Mouse (Mus musculus): ENCODE data around the gene Aldh1l1. TPM values are rescaled to one million over a fixed set of nuclear protein-coding genes. Genes with fewer than 3 reads are reported as not detected.

Aldh1l1 gene
- total and polyA plus RNA-seq, 3 experiments, result 0.05 TPM; not detected in 2

DNA sequence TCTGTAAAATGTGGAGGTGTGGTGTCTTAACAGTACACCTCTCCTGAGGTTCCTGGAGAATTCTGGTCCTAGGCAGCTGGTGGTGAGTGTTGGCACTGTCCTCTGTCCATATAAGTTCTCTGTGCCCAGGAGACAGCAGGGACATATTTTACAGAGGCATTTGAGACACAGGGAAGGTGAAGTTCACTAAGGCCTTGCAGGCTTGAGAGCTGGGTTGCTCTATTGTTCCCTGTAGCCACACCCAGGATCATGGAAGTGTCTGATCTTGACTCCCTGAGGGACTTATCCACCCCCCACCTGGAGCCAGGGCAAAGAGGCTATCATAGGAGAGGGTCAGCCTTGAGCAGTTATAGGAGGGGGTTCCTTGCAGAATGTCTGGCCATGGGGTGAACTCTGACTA, 65.0 kb downstream of the Aldh1l1 start:
- Histone ChIP-seq H3K4me3 (ENCODE audit: low read depth, low read length) (no peak overlapping the region), H3K4me1 (ENCODE audit: insufficient read depth, low read depth, low read length) (no peaks in the 10 kb centered on the region), H3K27me3 (ENCODE audit: insufficient read depth, low read length) (peaks cover 29% of the 10 kb centered on the region), H3K36me3 (replicated peaks) (no peaks in the 10 kb centered on the region), H3K9me3 (replicated peaks) (no peaks in the 10 kb centered on the region)
- ATAC-seq (ENCODE audit: extremely low read depth, insufficient number of reproducible peaks, low FRiP score, poor library complexity, severe bottlenecking) (no peak), DNase-seq (ENCODE audit: low spot score) (no peak)
- no peak for TF ChIP-seq GATA1 (IDR thresholded peaks at IDR 0.05; ENCODE audit: borderline replicate concordance, low read length)
- no peak for TF ChIP-seq TAL1 (conservative IDR thresholded peaks at IDR 0.05; ENCODE audit: low read depth, low read length)
- TF ChIP-seq GATA2 (IDR thresholded peaks at IDR 0.05; ENCODE audit: borderline replicate concordance, low read depth, low read length), result no peak
- no peak for TF ChIP-seq CTCF (IDR thresholded peaks at IDR 0.05; ENCODE audit: low read depth, low read length)
- TF ChIP-seq POLR2AphosphoS5 (IDR thresholded peaks at IDR 0.05; ENCODE audit: insufficient replicate concordance, low read depth, low read length), result no peak

GRCm38 (mm10) chr6:90553197-90553596, 67.0 kb downstream of the Aldh1l1 start:
- Histone ChIP-seq H3K4me1 (ENCODE audit: insufficient read depth, low read depth, low read length) (no peaks in the 10 kb centered on the region), H3K4me3 (ENCODE audit: low read depth, low read length) (no peak overlapping the region), H3K9me3 (replicated peaks) (no peaks in the 10 kb centered on the region), H3K27me3 (ENCODE audit: insufficient read depth, low read length) (peaks cover 22% of the 10 kb centered on the region), H3K36me3 (replicated peaks) (no peaks in the 10 kb centered on the region)
- no peak for DNase-seq (ENCODE audit: low spot score)
- no peak for ATAC-seq (ENCODE audit: extremely low read depth, insufficient number of reproducible peaks, low FRiP score, poor library complexity, severe bottlenecking)
- TF ChIP-seq GATA1 (IDR thresholded peaks at IDR 0.05; ENCODE audit: borderline replicate concordance, low read length) (no peak), CTCF (IDR thresholded peaks at IDR 0.05; ENCODE audit: low read depth, low read length) (no peak), TAL1 (conservative IDR thresholded peaks at IDR 0.05; ENCODE audit: low read depth, low read length) (no peak), POLR2AphosphoS5 (IDR thresholded peaks at IDR 0.05; ENCODE audit: insufficient replicate concordance, low read depth, low read length) (no peak)

- peaks cover 20% of the 10 kb centered on the region for H3K27me3 ChIP-seq (ENCODE audit: insufficient read depth, low read length)
- DNase-seq (ENCODE audit: low spot score) (no peak), ATAC-seq (ENCODE audit: extremely low read depth, insufficient number of reproducible peaks, low FRiP score, poor library complexity, severe bottlenecking) (no peak)
- no peaks in the 10 kb centered on the region for H3K36me3 ChIP-seq (replicated peaks)
- TF ChIP-seq CTCF (IDR thresholded peaks at IDR 0.05; ENCODE audit: low read depth, low read length) (no peak), TAL1 (conservative IDR thresholded peaks at IDR 0.05; ENCODE audit: low read depth, low read length) (no peak), GATA2 (IDR thresholded peaks at IDR 0.05; ENCODE audit: borderline replicate concordance, low read depth, low read length) (no peak), GATA1 (IDR thresholded peaks at IDR 0.05; ENCODE audit: borderline replicate concordance, low read length) (no peak), POLR2AphosphoS5 (IDR thresholded peaks at IDR 0.05; ENCODE audit: insufficient replicate concordance, low read depth, low read length) (no peak)
- no peak overlapping the region for H3K4me3 ChIP-seq (ENCODE audit: low read depth, low read length)
- H3K4me1 ChIP-seq (ENCODE audit: insufficient read depth, low read depth, low read length), result no peaks in the 10 kb centered on the region
- no peaks in the 10 kb centered on the region for H3K9me3 ChIP-seq (replicated peaks)
These were observed 67.5 kb downstream of the Aldh1l1 start for GRCm38 (mm10) chr6:90553682-90554081.

DNA sequence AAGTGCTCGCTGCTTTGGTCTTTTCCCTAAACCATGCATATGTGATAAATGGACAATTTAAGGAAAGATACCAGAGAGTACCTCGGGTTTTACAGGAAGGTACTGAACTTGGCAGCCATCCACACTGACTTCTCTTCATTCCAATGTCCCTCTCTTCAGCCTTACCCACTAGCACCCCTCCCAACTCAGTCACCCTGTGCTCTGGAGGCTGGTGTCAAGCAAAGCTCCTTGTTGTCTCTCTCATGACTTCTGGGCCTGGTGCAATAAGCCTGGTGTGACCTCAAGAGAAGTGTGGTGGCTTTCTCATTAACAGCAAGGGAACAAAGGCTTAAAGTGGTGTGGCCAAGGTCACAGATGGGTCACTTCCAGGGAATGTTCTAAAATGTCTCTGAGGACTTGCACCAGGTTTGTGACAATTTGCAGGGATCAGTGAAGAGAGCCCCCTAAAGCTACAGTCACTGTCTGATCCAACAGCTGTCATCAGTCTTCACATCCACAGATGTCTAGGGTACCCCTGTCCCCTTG, 70.4 kb downstream of the Aldh1l1 start:
- no peak for TF ChIP-seq CTCF (IDR thresholded peaks at IDR 0.05; ENCODE audit: low read depth, low read length)
- ATAC-seq (ENCODE audit: extremely low read depth, insufficient number of reproducible peaks, low FRiP score, poor library complexity, severe bottlenecking) (no peak), DNase-seq (ENCODE audit: low spot score) (no peak)
- Histone ChIP-seq H3K27me3 (ENCODE audit: insufficient read depth, low read length) (peaks cover 6% of the 10 kb centered on the region), H3K4me3 (ENCODE audit: low read depth, low read length) (no peak overlapping the region), H3K36me3 (replicated peaks) (no peaks in the 10 kb centered on the region), H3K4me1 (ENCODE audit: insufficient read depth, low read depth, low read length) (no peaks in the 10 kb centered on the region), H3K9me3 (replicated peaks) (no peaks in the 10 kb centered on the region)

DNA sequence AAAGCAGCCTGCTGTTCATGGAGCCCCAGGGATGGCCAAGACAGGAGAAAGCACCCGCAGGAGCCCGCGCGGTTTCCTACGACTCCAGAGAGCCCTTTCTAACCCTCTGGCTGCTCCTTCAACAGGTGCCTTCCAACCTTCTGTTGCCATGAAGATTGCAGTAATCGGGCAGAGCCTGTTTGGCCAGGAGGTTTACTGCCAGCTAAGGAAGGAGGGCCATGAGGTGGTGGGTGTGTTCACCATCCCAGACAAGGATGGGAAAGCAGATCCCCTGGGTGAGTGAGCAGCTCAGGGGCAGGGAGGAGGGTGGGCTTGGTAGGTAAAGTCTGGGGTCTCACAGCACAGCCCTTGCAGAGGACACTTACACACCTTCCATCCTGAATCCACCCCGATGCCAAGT, 70.8 kb downstream of the Aldh1l1 start:
- Histone ChIP-seq H3K27me3 (ENCODE audit: insufficient read depth, low read length) (peaks cover 6% of the 10 kb centered on the region), H3K4me1 (ENCODE audit: insufficient read depth, low read depth, low read length) (no peaks in the 10 kb centered on the region), H3K9me3 (replicated peaks) (no peaks in the 10 kb centered on the region), H3K36me3 (replicated peaks) (no peaks in the 10 kb centered on the region), H3K4me3 (ENCODE audit: low read depth, low read length) (no peak overlapping the region)
- TF ChIP-seq TAL1 (conservative IDR thresholded peaks at IDR 0.05; ENCODE audit: low read depth, low read length), result no peak
- TF ChIP-seq POLR2AphosphoS5 (IDR thresholded peaks at IDR 0.05; ENCODE audit: insufficient replicate concordance, low read depth, low read length), result no peak
- TF ChIP-seq GATA2 (IDR thresholded peaks at IDR 0.05; ENCODE audit: borderline replicate concordance, low read depth, low read length), result no peak
- no peak for TF ChIP-seq GATA1 (IDR thresholded peaks at IDR 0.05; ENCODE audit: borderline replicate concordance, low read length)
- TF ChIP-seq CTCF (IDR thresholded peaks at IDR 0.05; ENCODE audit: low read depth, low read length), result no peak
- ATAC-seq (ENCODE audit: extremely low read depth, insufficient number of reproducible peaks, low FRiP score, poor library complexity, severe bottlenecking) (no peak), DNase-seq (ENCODE audit: low spot score) (no peak)

- Histone ChIP-seq H3K9me3 (replicated peaks) (no peaks in the 10 kb centered on the region), H3K4me3 (ENCODE audit: low read depth, low read length) (no peak overlapping the region), H3K27me3 (ENCODE audit: insufficient read depth, low read length) (peaks cover 11% of the 10 kb centered on the region), H3K4me1 (ENCODE audit: insufficient read depth, low read depth, low read length) (no peaks in the 10 kb centered on the region), H3K36me3 (replicated peaks) (no peaks in the 10 kb centered on the region)
- TF ChIP-seq GATA1 (IDR thresholded peaks at IDR 0.05; ENCODE audit: borderline replicate concordance, low read length) (no peak), TAL1 (conservative IDR thresholded peaks at IDR 0.05; ENCODE audit: low read depth, low read length) (no peak), CTCF (IDR thresholded peaks at IDR 0.05; ENCODE audit: low read depth, low read length) (no peak), GATA2 (IDR thresholded peaks at IDR 0.05; ENCODE audit: borderline replicate concordance, low read depth, low read length) (no peak), POLR2AphosphoS5 (IDR thresholded peaks at IDR 0.05; ENCODE audit: insufficient replicate concordance, low read depth, low read length) (no peak)
- no peak for ATAC-seq (ENCODE audit: extremely low read depth, insufficient number of reproducible peaks, low FRiP score, poor library complexity, severe bottlenecking)
- DNase-seq (ENCODE audit: low spot score), result no peak
These were observed 71.8 kb downstream of the Aldh1l1 start for GRCm38 (mm10) chr6:90557829-90558693.

Measured in G1E (cell line).